8 mouse cellular contexts compared by ENCODE assay signal in genomic region chr17:56303847-56304586, GRCm38 (mm10). TPM values are rescaled to one million over a fixed set of nuclear protein-coding genes. Genes with fewer than 3 reads are reported as not detected.
DNase-seq lines count a peak whose midpoint lies in the region; ATAC-seq lines count a peak whose summit lies in the region.

No protein-coding gene starts in this region.

- H3K4me3 ChIP-seq in hindbrain, embryonic 15.5 days = peak overlapping the region; percentile 66

- peak overlapping the region; percentile 45 for H3K9ac ChIP-seq in hindbrain, embryonic 15.5 days

- under 1% methylated on average over 68 of the region's 68 CpGs for WGBS in hindbrain, embryonic 15.5 days

- H3K4me2 ChIP-seq in hindbrain, embryonic 15.5 days = peak overlapping the region; percentile 80

- H3K27ac ChIP-seq in hindbrain, embryonic 15.5 days (replicated peaks) = peak overlapping the region; percentile 26; the same call in 1 of the 2 replicates

- H3K27me3 ChIP-seq in hindbrain, embryonic 15.5 days = no peaks in the 10 kb centered on the region

- H3K9me3 ChIP-seq in hindbrain, embryonic 15.5 days = no peaks in the 10 kb centered on the region

- ATAC-seq in hindbrain, embryonic 15.5 days (ENCODE audit: low FRiP score, low read depth) = peak; percentile 93

- peak; percentile 95 for DNase-seq in WW6 (ENCODE audit: low read depth, low spot score)
- DNase-seq in cerebellum, postnatal 36 days = peak; percentile 90 to 91
- peak; percentile 86 to 89 for DNase-seq in frontal cortex, postnatal 36 days (ENCODE audit: low spot score in 2 of 2)
- peak; percentile 88 for DNase-seq in layer of hippocampus, postnatal 36 days
- peak; percentile 97 for DNase-seq in lung, postnatal 36 days
- DNase-seq in retina, embryonic 14.5 days (ENCODE audit: low spot score) = peak; percentile 98
- DNase-seq in thymus, postnatal 36 days = peak; percentile 97 to 98

- no peaks in the 10 kb centered on the region for H3K36me3 ChIP-seq in hindbrain, embryonic 15.5 days

- H3K4me1 ChIP-seq in hindbrain, embryonic 15.5 days (replicated peaks) = peaks cover 17% of the 10 kb centered on the region

RNA-seq across cellular contexts. Expression of gene Uhrf1, which starts 0.9 kb away (rescaled TPM):
- polyA plus RNA-seq in hindbrain, embryonic 15.5 days (2015; fragmentation: Nextera tagmentation; extraction: Ambion mirVana) = 29.7 and 31.9 TPM in 2 replicates
- total RNA-seq in layer of hippocampus, postnatal 36 days (2021) = 1 to 10 TPM; 1.2 to 1.3 TPM

RNA-seq across cellular contexts. Expression of gene Arrdc5, which starts 3.9 kb away (rescaled TPM):
- polyA plus RNA-seq in hindbrain, embryonic 15.5 days (2015; fragmentation: Nextera tagmentation; extraction: Ambion mirVana) = not detected in 2 replicates
- not detected for total RNA-seq in layer of hippocampus, postnatal 36 days (2021)

RNA-seq across cellular contexts. Expression of gene Plin3, which starts 11.3 kb away (rescaled TPM):
- 16.6 and 17.5 TPM in 2 replicates for polyA plus RNA-seq in hindbrain, embryonic 15.5 days (2015; fragmentation: Nextera tagmentation; extraction: Ambion mirVana)
- total RNA-seq in layer of hippocampus, postnatal 36 days (2021) = 10 to 100 TPM; 10.9 to 15.0 TPM

RNA-seq across cellular contexts. Expression of gene Kdm4b, which starts 21.8 kb away (rescaled TPM):
- polyA plus RNA-seq in hindbrain, embryonic 15.5 days (2015; fragmentation: Nextera tagmentation; extraction: Ambion mirVana) = 71.5 and 73.7 TPM in 2 replicates
- 10 to 100 TPM; 84.3 to 96.2 TPM for total RNA-seq in layer of hippocampus, postnatal 36 days (2021)

RNA-seq across cellular contexts. Expression of gene Ticam1, which starts 27.4 kb away (rescaled TPM):
- polyA plus RNA-seq in hindbrain, embryonic 15.5 days (2015; fragmentation: Nextera tagmentation; extraction: Ambion mirVana) = 1.3 and 1.8 TPM in 2 replicates
- total RNA-seq in layer of hippocampus, postnatal 36 days (2021) = 1 to 10 TPM; 6.1 to 6.7 TPM

Comparison
In these comparisons a context has a peak if more than half of its experiments do, and no peak if none do; other contexts are left out.
1. Peak in every context shown above with its lines: DNase-seq, ATAC-seq, H3K4me3 ChIP-seq and H3K27ac ChIP-seq.